Mouse (Mus musculus) adrenal gland, postnatal 14 days (tissue): ENCODE measurements around the gene Cstad. TPM values are rescaled to one million over a fixed set of nuclear protein-coding genes. Genes with fewer than 3 reads are reported as not detected.

Experiments
- total RNA-seq: library from RNA; stranded (reverse); gene quantifications from 2 replicates; pipeline ENCODE4 v1.2.3, GENCODE M21; 2021

The Cstad gene
- total RNA-seq, 1 experiment from 2014 or later: 1.6 TPM

Other genes starting within 250 kb of the Cstad start
- 73.2 and 80.6 TPM in 2 replicates for gene Sh3glb2, start 235.7 kb upstream of the Cstad start, total RNA-seq
- gene Miga2, start 230.8 kb upstream of the Cstad start, total RNA-seq: 87.9 and 89.3 TPM in 2 replicates
- gene Dolpp1, start 202.8 kb upstream of the Cstad start, total RNA-seq: 18.7 and 19.5 TPM in 2 replicates
- gene Crat, start 179.2 kb upstream of the Cstad start, total RNA-seq: 291 and 301 TPM in 2 replicates
- gene Ptpa, start 179.0 kb upstream of the Cstad start, total RNA-seq: 145 and 155 TPM in 2 replicates
- gene Ier5l, start 120.8 kb upstream of the Cstad start, total RNA-seq: 6.4 and 6.8 TPM in 2 replicates
- 0.98 and 2.0 TPM in 2 replicates for gene 1700001O22Rik, start 208.6 kb downstream of the Cstad start, total RNA-seq
- gene Ntmt1, start 212.8 kb downstream of the Cstad start, total RNA-seq: 32.3 and 37.7 TPM in 2 replicates
- 22.3 and 25.8 TPM in 2 replicates for gene Asb6, start 235.3 kb downstream of the Cstad start, total RNA-seq
- gene Prrx2, start 239.9 kb downstream of the Cstad start, total RNA-seq: 1.6 and 2.4 TPM in 2 replicates